ENCODE assay signal across 23 mouse cellular contexts in the genomic region with DNA sequence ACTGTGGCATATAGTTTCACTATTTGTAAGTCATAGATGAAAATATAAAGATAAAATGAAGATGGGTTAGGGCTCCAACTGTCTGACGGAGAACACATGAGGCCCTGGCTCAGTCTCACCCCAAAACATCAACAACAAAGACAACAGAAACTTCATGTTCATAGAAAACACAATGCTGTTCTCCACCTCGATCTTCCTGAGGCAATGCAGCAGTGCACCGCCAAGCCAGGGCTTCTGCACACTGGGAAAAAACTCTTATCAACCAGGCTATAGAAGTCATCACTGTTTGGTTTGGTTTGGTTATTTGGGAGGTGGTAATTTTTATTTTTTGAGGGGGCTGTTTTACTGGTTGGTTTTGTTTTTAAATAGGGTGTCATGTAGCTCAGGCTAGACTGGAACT. TPM values are rescaled to one million over a fixed set of nuclear protein-coding genes. Genes with fewer than 3 reads are reported as not detected.
A peak's percentile ranks its signal among the peaks of the same experiment; 100 is the strongest.
DNase-seq lines count a peak whose midpoint lies in the region; ATAC-seq and TF ChIP-seq lines count a peak whose summit lies in the region.
"Had no signal": no experiment of that assay in that cellular context is flagged by ENCODE, and none has a peak within 500 bp of the region (broad histone marks: within the 10 kb centered on the region; RNA-seq: fewer than 3 reads in every experiment).

No protein-coding gene starts in this region.

- peak; percentile 70 for DNase-seq in heart, adult 11 months
- no peak for DNase-seq in heart, embryonic 10.5 days (ENCODE audit: low spot score)
- DNase-seq in midbrain, embryonic 10.5 days (ENCODE audit: low spot score): no peak
- no peak for DNase-seq in midbrain, postnatal 0 days (ENCODE audit: low spot score)
- DNase-seq: adrenal gland, adult 2 months; adrenal gland, postnatal 25 days; cerebellum, adult 18-20 months; cerebellum, adult 9-11 months; cerebellum, postnatal 36 days; gastrocnemius, postnatal 36 days; heart, adult 18-20 months; heart, postnatal 14 days had no signal

- H3K36me3 ChIP-seq in heart, embryonic 10.5 days: no peaks in the 10 kb centered on the region
- peaks cover 25% of the 10 kb centered on the region for H3K36me3 ChIP-seq in midbrain, embryonic 10.5 days
- no peaks in the 10 kb centered on the region for H3K36me3 ChIP-seq in midbrain, postnatal 0 days (ENCODE audit: insufficient read depth, low read length)
- no peaks in the 10 kb centered on the region for H3K36me3 ChIP-seq in neural tube, embryonic 13.5 days
- H3K36me3 ChIP-seq in neural tube, embryonic 15.5 days: no peaks in the 10 kb centered on the region
- H3K36me3 ChIP-seq in midbrain, embryonic 16.5 days (ENCODE audit: control insufficient read depth, insufficient read depth, low read length): no peaks in the 10 kb centered on the region
- H3K36me3 ChIP-seq: embryonic facial prominence, embryonic 13.5 days; intestine, embryonic 15.5 days had no signal

- H3K27ac ChIP-seq in heart, embryonic 10.5 days: no peak overlapping the region
- H3K27ac ChIP-seq in midbrain, embryonic 10.5 days (replicated peaks): no peak overlapping the region
- H3K27ac ChIP-seq in midbrain, postnatal 0 days (ENCODE audit: low read depth, low read length): no peak overlapping the region
- H3K27ac ChIP-seq in neural tube, embryonic 13.5 days (replicated peaks): no peak overlapping the region
- H3K27ac ChIP-seq in neural tube, embryonic 15.5 days (replicated peaks): no peak overlapping the region
- no peak overlapping the region for H3K27ac ChIP-seq in midbrain, embryonic 16.5 days (ENCODE audit: low read length)
- H3K27ac ChIP-seq: embryonic facial prominence, embryonic 13.5 days; heart, embryonic 15.5 days; intestine, embryonic 15.5 days had no signal

- no peak overlapping the region for H3K4me3 ChIP-seq in heart, embryonic 10.5 days
- H3K4me3 ChIP-seq in midbrain, embryonic 10.5 days: peak overlapping the region; percentile 21; the same call in 1 of the 2 replicates
- no peak overlapping the region for H3K4me3 ChIP-seq in midbrain, postnatal 0 days (ENCODE audit: low read depth, low read length)
- no peak overlapping the region for H3K4me3 ChIP-seq in neural tube, embryonic 13.5 days
- H3K4me3 ChIP-seq in neural tube, embryonic 15.5 days (replicated peaks): no peak overlapping the region
- peak overlapping the region; percentile 4; the same call in 1 of the 2 replicates for H3K4me3 ChIP-seq in midbrain, embryonic 16.5 days (ENCODE audit: low read depth, low read length)
- H3K4me3 ChIP-seq: embryonic facial prominence, embryonic 13.5 days; heart, embryonic 15.5 days; intestine, embryonic 15.5 days had no signal

- no peaks in the 10 kb centered on the region for H3K9me3 ChIP-seq in heart, embryonic 10.5 days
- H3K9me3 ChIP-seq in midbrain, embryonic 10.5 days (replicated peaks): no peaks in the 10 kb centered on the region
- H3K9me3 ChIP-seq in midbrain, postnatal 0 days (ENCODE audit: low read length): no peaks in the 10 kb centered on the region
- H3K9me3 ChIP-seq in neural tube, embryonic 13.5 days: no peaks in the 10 kb centered on the region
- H3K9me3 ChIP-seq in neural tube, embryonic 15.5 days (replicated peaks): no peaks in the 10 kb centered on the region
- no peaks in the 10 kb centered on the region for H3K9me3 ChIP-seq in midbrain, embryonic 16.5 days (replicated peaks; ENCODE audit: control insufficient read depth, low read length, poor library complexity, severe bottlenecking)
- H3K9me3 ChIP-seq: embryonic facial prominence, embryonic 13.5 days; heart, embryonic 15.5 days; intestine, embryonic 15.5 days had no signal

- 88% methylated on average over 3 of the region's 3 CpGs for WGBS in heart, embryonic 10.5 days
- whole genome bisulfite sequencing in midbrain, embryonic 10.5 days: 95% methylated on average over 3 of the region's 3 CpGs
- 89% methylated on average over 3 of the region's 3 CpGs for WGBS in midbrain, postnatal 0 days
- 94% methylated on average over 3 of the region's 3 CpGs for WGBS in neural tube, embryonic 13.5 days
- WGBS in neural tube, embryonic 15.5 days: 90% methylated on average over 3 of the region's 3 CpGs
- 90% methylated on average over 3 of the region's 3 CpGs for WGBS in midbrain, embryonic 16.5 days

- no peaks in the 10 kb centered on the region for H3K27me3 ChIP-seq in heart, embryonic 10.5 days (ENCODE audit: insufficient read depth, poor library complexity, severe bottlenecking)
- no peaks in the 10 kb centered on the region for H3K27me3 ChIP-seq in midbrain, embryonic 10.5 days (ENCODE audit: low read depth, poor library complexity, severe bottlenecking)
- H3K27me3 ChIP-seq in midbrain, postnatal 0 days (ENCODE audit: insufficient read depth, low read length): no peaks in the 10 kb centered on the region
- H3K27me3 ChIP-seq in neural tube, embryonic 13.5 days: no peaks in the 10 kb centered on the region
- no peaks in the 10 kb centered on the region for H3K27me3 ChIP-seq in neural tube, embryonic 15.5 days (replicated peaks)
- no peaks in the 10 kb centered on the region for H3K27me3 ChIP-seq in midbrain, embryonic 16.5 days (ENCODE audit: control insufficient read depth, insufficient read depth, low read depth, low read length)
- H3K27me3 ChIP-seq: embryonic facial prominence, embryonic 13.5 days; heart, embryonic 15.5 days; intestine, embryonic 15.5 days; Patski had no signal

- H3K4me2 ChIP-seq in midbrain, postnatal 0 days (ENCODE audit: low read depth, low read length, poor library complexity, severe bottlenecking): no peak overlapping the region
- H3K4me2 ChIP-seq in neural tube, embryonic 13.5 days: peak overlapping the region; percentile 13; the same call in 1 of the 2 replicates
- no peak overlapping the region; the same call in 1 of the 2 replicates for H3K4me2 ChIP-seq in neural tube, embryonic 15.5 days
- no peak overlapping the region for H3K4me2 ChIP-seq in midbrain, embryonic 16.5 days (ENCODE audit: low read length)
- H3K4me2 ChIP-seq: embryonic facial prominence, embryonic 13.5 days; heart, embryonic 11.5 days; heart, embryonic 15.5 days; intestine, embryonic 15.5 days had no signal

- no peak overlapping the region for H3K9ac ChIP-seq in midbrain, postnatal 0 days (replicated peaks; ENCODE audit: low read length, poor library complexity, severe bottlenecking)
- H3K9ac ChIP-seq in neural tube, embryonic 13.5 days: no peak overlapping the region
- H3K9ac ChIP-seq in neural tube, embryonic 15.5 days (replicated peaks): no peak overlapping the region
- no peak overlapping the region for H3K9ac ChIP-seq in midbrain, embryonic 16.5 days (ENCODE audit: low read depth, low read length)
- H3K9ac ChIP-seq: embryonic facial prominence, embryonic 13.5 days; heart, embryonic 15.5 days; intestine, embryonic 15.5 days had no signal

- H3K4me1 ChIP-seq in heart, embryonic 10.5 days: peaks cover 12% of the 10 kb centered on the region; the same call in 1 of the 2 replicates
- peaks cover 41% of the 10 kb centered on the region for H3K4me1 ChIP-seq in midbrain, embryonic 10.5 days
- peaks cover 8% of the 10 kb centered on the region; the same call in 1 of the 2 replicates for H3K4me1 ChIP-seq in midbrain, postnatal 0 days (ENCODE audit: insufficient read depth, low read length)
- peaks cover 47% of the 10 kb centered on the region for H3K4me1 ChIP-seq in neural tube, embryonic 13.5 days (replicated peaks)
- H3K4me1 ChIP-seq in neural tube, embryonic 15.5 days: peaks cover 36% of the 10 kb centered on the region
- H3K4me1 ChIP-seq in midbrain, embryonic 16.5 days (ENCODE audit: control insufficient read depth, insufficient read depth, low read length): peaks cover 23% of the 10 kb centered on the region

- TF ChIP-seq CTCF in midbrain, postnatal 0 days (IDR thresholded peaks at IDR 0.05): no peak

- no peak for ATAC-seq in midbrain, postnatal 0 days (ENCODE audit: low FRiP score)
- ATAC-seq in neural tube, embryonic 13.5 days (ENCODE audit: low read depth): no peak
- ATAC-seq in neural tube, embryonic 15.5 days (ENCODE audit: low FRiP score): no peak
- no peak for ATAC-seq in midbrain, embryonic 16.5 days
- no peak for ATAC-seq in monocyte, adult 5-6 weeks (replicated peaks; ENCODE audit: insufficient number of reproducible peaks, low FRiP score, low TSS enrichment, poor library complexity, severe bottlenecking)
- ATAC-seq: activated CD4-positive, CD25-positive, alpha-beta regulatory T cell, adult 4 months; forebrain, embryonic 14.5 days; intestine, embryonic 15.5 days; Patski had no signal

RNA-seq across cellular contexts. Expression of gene Cdc42se2, which starts 3.0 kb away (rescaled TPM):
- polyA plus RNA-seq in heart, embryonic 10.5 days (2016; fragmentation: Nextera tagmentation; extraction: Ambion mirVana): 77.6 and 84.8 TPM in 2 replicates
- polyA plus RNA-seq in midbrain, embryonic 10.5 days (2016; fragmentation: Nextera tagmentation; extraction: Ambion mirVana): 229 and 253 TPM in 2 replicates
- 134 and 137 TPM in 2 replicates for total RNA-seq in midbrain, postnatal 0 days (2014; rRNA removed)
- 130 and 134 TPM in 2 replicates for polyA plus RNA-seq in midbrain, postnatal 0 days (2015; fragmentation: Nextera tagmentation; extraction: Ambion mirVana)
- 134 and 144 TPM in 2 replicates for polyA plus RNA-seq in neural tube, embryonic 13.5 days (2015; fragmentation: Nextera tagmentation; extraction: Ambion mirVana)
- 120 and 130 TPM in 2 replicates for polyA plus RNA-seq in neural tube, embryonic 15.5 days (2015; fragmentation: Nextera tagmentation; extraction: Ambion mirVana)
- polyA plus RNA-seq in midbrain, embryonic 16.5 days (2015; fragmentation: Nextera tagmentation; extraction: Ambion mirVana): 144 and 153 TPM in 2 replicates
- total RNA-seq in monocyte, adult 5-6 weeks (2017): 142 to 226 TPM (median 192 TPM) in 3 replicates

Comparison
In these comparisons a context has a peak if more than half of its experiments do, and no peak if none do; other contexts are left out.
1. H3K4me3 ChIP-seq: peak in midbrain, embryonic 10.5 days (single experiment) and midbrain, embryonic 16.5 days (single experiment); none in heart, embryonic 10.5 days (single experiment), midbrain, postnatal 0 days (single experiment), neural tube, embryonic 13.5 days (single experiment) and neural tube, embryonic 15.5 days (single experiment).